Mouse (Mus musculus): ENCODE data around the gene Eif6. TPM values are rescaled to one million over a fixed set of nuclear protein-coding genes. Genes with fewer than 3 reads are reported as not detected.

Gene Eif6
- polyA plus RNA-seq, 1 experiment from 2014 or later, result 173 TPM

- Histone ChIP-seq H3K27ac (ENCODE audit: low read length) (no peak overlapping the region), H3K4me3 (ENCODE audit: low read depth, low read length) (no peak overlapping the region), H3K9me3 (ENCODE audit: control insufficient read depth, low read depth, low read length) (no peaks in the 10 kb centered on the region), H3K27me3 (ENCODE audit: control insufficient read depth, insufficient read depth, low read length) (no peaks in the 10 kb centered on the region), H3K36me3 (ENCODE audit: control insufficient read depth, insufficient read depth, low read length) (no peaks in the 10 kb centered on the region), H3K4me1 (ENCODE audit: control insufficient read depth, insufficient read depth, low read length) (no peaks in the 10 kb centered on the region), H3K9ac (replicated peaks; ENCODE audit: low read depth, low read length) (no peak overlapping the region), H3K4me2 (replicated peaks; ENCODE audit: low read depth, low read length) (no peak overlapping the region)
- no peak for ATAC-seq (ENCODE audit: insufficient number of reproducible peaks, insufficient read depth, low FRiP score, low read depth)
- 32% methylated on average over 12 of the region's 12 CpGs for WGBS
Observed at GRCm38 (mm10) chr2:155792899-155793298, 33.8 kb downstream of the Eif6 start.

DNA sequence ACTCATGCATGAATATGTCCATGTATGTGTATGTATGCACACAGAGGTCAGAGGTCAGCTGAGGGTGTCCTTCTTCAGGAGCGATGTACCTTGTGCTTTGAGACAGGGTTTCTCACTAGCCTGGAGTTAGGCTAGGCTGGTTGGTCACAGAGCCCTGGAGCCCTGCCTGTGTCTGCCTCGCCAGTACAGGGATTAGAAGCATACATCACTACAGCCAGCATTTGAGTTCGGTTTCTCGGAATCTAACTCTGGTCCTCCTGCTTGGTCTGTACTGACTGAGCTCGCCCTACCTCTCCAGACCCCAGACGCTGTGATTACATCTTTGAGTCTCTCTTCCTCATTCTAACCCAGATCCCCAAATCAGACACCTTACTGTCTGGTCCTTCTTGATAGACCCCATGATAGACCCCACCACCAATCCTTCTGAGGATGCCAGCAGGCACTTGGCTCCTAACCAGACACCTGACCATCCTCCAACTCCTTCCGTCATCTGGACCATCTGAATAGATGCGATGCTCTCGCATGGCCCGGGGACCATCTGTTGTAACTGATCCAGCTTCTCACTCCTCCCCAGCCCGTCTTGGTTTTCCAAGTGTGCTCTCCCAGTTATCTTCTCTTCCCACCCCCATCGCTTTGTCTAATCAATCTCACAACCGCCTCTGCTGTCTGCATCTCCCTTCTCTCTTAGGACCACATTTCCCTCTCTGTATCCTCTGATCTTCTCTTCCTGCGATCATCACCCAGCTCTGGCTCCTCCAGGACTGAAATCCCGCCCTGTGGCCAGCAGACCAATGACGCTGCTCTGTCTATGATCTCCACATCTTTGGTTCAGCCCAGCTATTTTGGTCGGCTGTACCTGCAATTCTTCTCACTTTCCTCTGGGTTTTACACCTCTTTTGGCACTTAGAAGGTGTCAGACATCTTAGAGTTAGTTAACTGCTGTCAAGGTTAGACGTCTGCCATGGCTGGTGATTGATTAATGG lies 38.5 kb downstream of the Eif6 start:
- 60% methylated on average over 18 of the region's 18 CpGs for WGBS
- Histone ChIP-seq H3K4me2 (replicated peaks; ENCODE audit: low read depth, low read length) (no peak overlapping the region), H3K4me3 (ENCODE audit: low read depth, low read length) (no peak overlapping the region), H3K27ac (ENCODE audit: low read length) (no peak overlapping the region), H3K9me3 (ENCODE audit: control insufficient read depth, low read depth, low read length) (no peaks in the 10 kb centered on the region), H3K9ac (replicated peaks; ENCODE audit: low read depth, low read length) (no peak overlapping the region), H3K27me3 (ENCODE audit: control insufficient read depth, insufficient read depth, low read length) (no peaks in the 10 kb centered on the region), H3K4me1 (ENCODE audit: control insufficient read depth, insufficient read depth, low read length) (no peaks in the 10 kb centered on the region), H3K36me3 (ENCODE audit: control insufficient read depth, insufficient read depth, low read length) (no peaks in the 10 kb centered on the region)
- no peak for ATAC-seq (ENCODE audit: insufficient number of reproducible peaks, insufficient read depth, low FRiP score, low read depth)

DNA sequence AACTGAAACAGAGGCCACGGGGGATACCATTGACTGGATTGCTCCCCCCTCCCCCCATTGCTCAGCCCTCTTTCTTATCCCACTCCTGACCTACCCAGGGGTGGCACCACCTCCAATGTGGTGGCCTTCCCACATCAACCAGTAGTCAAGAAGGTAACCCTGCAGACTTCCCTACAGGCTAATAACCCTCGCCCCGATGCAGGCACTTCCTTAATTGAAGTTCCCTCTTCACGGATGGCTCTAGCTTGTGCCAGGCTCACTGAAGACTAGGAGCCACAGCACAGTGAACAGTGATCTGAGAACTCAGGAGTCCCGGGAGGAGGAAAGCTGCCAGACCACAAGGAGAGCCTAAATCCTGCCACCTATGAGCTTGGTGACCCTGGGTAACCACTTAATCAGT lies 39.8 kb downstream of the Eif6 start:
- Histone ChIP-seq H3K9ac (replicated peaks; ENCODE audit: low read depth, low read length) (no peak overlapping the region), H3K9me3 (ENCODE audit: control insufficient read depth, low read depth, low read length) (no peaks in the 10 kb centered on the region), H3K4me3 (ENCODE audit: low read depth, low read length) (no peak overlapping the region), H3K27ac (ENCODE audit: low read length) (no peak overlapping the region), H3K4me1 (ENCODE audit: control insufficient read depth, insufficient read depth, low read length) (no peaks in the 10 kb centered on the region), H3K27me3 (ENCODE audit: control insufficient read depth, insufficient read depth, low read length) (no peaks in the 10 kb centered on the region), H3K4me2 (replicated peaks; ENCODE audit: low read depth, low read length) (no peak overlapping the region), H3K36me3 (ENCODE audit: control insufficient read depth, insufficient read depth, low read length) (no peaks in the 10 kb centered on the region)
- WGBS, result 75% methylated on average over 5 of the region's 5 CpGs
- ATAC-seq (ENCODE audit: insufficient number of reproducible peaks, insufficient read depth, low FRiP score, low read depth), result no peak

- no peak for ATAC-seq (ENCODE audit: insufficient number of reproducible peaks, insufficient read depth, low FRiP score, low read depth)
- no peak overlapping the region for H3K9ac ChIP-seq (replicated peaks; ENCODE audit: low read depth, low read length)
- 80% methylated on average over 6 of the region's 6 CpGs for WGBS
- no peak overlapping the region for H3K4me2 ChIP-seq (replicated peaks; ENCODE audit: low read depth, low read length)
- no peak overlapping the region for H3K27ac ChIP-seq (ENCODE audit: low read length)
- H3K4me1 ChIP-seq (ENCODE audit: control insufficient read depth, insufficient read depth, low read length), result no peaks in the 10 kb centered on the region
- H3K27me3 ChIP-seq (ENCODE audit: control insufficient read depth, insufficient read depth, low read length), result no peaks in the 10 kb centered on the region
- H3K36me3 ChIP-seq (ENCODE audit: control insufficient read depth, insufficient read depth, low read length), result no peaks in the 10 kb centered on the region
- no peaks in the 10 kb centered on the region for H3K9me3 ChIP-seq (ENCODE audit: control insufficient read depth, low read depth, low read length)
- H3K4me3 ChIP-seq (ENCODE audit: low read depth, low read length), result no peak overlapping the region
Observed at GRCm38 (mm10) chr2:155784534-155784933, 42.2 kb downstream of the Eif6 start.

GRCm38 (mm10) chr2:155779506-155779905 lies 47.2 kb downstream of the Eif6 start:
- no peak for ATAC-seq (ENCODE audit: insufficient number of reproducible peaks, insufficient read depth, low FRiP score, low read depth)
- no peak overlapping the region for H3K9ac ChIP-seq (replicated peaks; ENCODE audit: low read depth, low read length)
- no peak overlapping the region for H3K27ac ChIP-seq (ENCODE audit: low read length)
- H3K4me1 ChIP-seq (ENCODE audit: control insufficient read depth, insufficient read depth, low read length), result 0 out of 2 replicates have a peak, but pooled peaks cover 7% of the 10 kb centered on the region
- H3K4me2 ChIP-seq (replicated peaks; ENCODE audit: low read depth, low read length), result no peak overlapping the region
- H3K36me3 ChIP-seq (ENCODE audit: control insufficient read depth, insufficient read depth, low read length), result no peaks in the 10 kb centered on the region
- WGBS, result 87% methylated on average over 3 of the region's 3 CpGs
- peaks cover 12% of the 10 kb centered on the region; the same call in 1 of the 2 replicates for H3K27me3 ChIP-seq (ENCODE audit: control insufficient read depth, insufficient read depth, low read length)
- no peak overlapping the region for H3K4me3 ChIP-seq (ENCODE audit: low read depth, low read length)
- H3K9me3 ChIP-seq (ENCODE audit: control insufficient read depth, low read depth, low read length), result no peaks in the 10 kb centered on the region

GRCm38 (mm10) chr2:155779066-155779465 lies 47.7 kb downstream of the Eif6 start:
- WGBS, result 36% methylated on average over 7 of the region's 7 CpGs

DNA sequence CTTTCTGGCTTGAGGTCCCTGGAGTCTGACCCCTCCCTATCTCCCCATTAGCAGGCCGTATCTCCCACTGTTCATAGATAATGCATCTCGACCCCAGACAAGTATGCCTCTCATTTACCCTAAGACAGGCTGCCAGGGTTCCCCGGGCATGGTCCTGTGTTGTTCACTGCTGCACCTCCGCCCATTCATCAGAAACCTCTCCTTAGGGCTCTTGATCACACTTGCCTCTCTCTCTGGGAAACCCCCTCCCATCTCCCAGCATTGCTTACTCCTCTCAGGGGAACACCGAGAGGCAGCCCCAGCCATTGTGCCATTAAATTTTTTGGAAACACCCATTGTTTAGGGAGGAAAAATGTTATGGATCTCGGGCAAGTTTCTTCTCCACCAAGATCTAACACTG lies 48.7 kb downstream of the Eif6 start:
- Histone ChIP-seq H3K4me2 (replicated peaks; ENCODE audit: low read depth, low read length) (no peak overlapping the region), H3K27ac (ENCODE audit: low read length) (no peak overlapping the region), H3K9ac (replicated peaks; ENCODE audit: low read depth, low read length) (no peak overlapping the region), H3K27me3 (ENCODE audit: control insufficient read depth, insufficient read depth, low read length) (peaks cover 16% of the 10 kb centered on the region; the same call in 1 of the 2 replicates), H3K4me1 (ENCODE audit: control insufficient read depth, insufficient read depth, low read length) (0 out of 2 replicates have a peak, but pooled peaks cover 7% of the 10 kb centered on the region), H3K9me3 (ENCODE audit: control insufficient read depth, low read depth, low read length) (no peaks in the 10 kb centered on the region), H3K36me3 (ENCODE audit: control insufficient read depth, insufficient read depth, low read length) (no peaks in the 10 kb centered on the region), H3K4me3 (ENCODE audit: low read depth, low read length) (no peak overlapping the region)
- 68% methylated on average over 6 of the region's 6 CpGs for WGBS
- no peak for ATAC-seq (ENCODE audit: insufficient number of reproducible peaks, insufficient read depth, low FRiP score, low read depth)

More at GRCm38 (mm10) chr2:155779066-155779465, 47.7 kb downstream of the Eif6 start:
- Histone ChIP-seq H3K27me3 (ENCODE audit: control insufficient read depth, insufficient read depth, low read length) (peaks cover 14% of the 10 kb centered on the region; the same call in 1 of the 2 replicates), H3K36me3 (ENCODE audit: control insufficient read depth, insufficient read depth, low read length) (no peaks in the 10 kb centered on the region), H3K27ac (ENCODE audit: low read length) (no peak overlapping the region), H3K4me3 (ENCODE audit: low read depth, low read length) (no peak overlapping the region), H3K9me3 (ENCODE audit: control insufficient read depth, low read depth, low read length) (no peaks in the 10 kb centered on the region), H3K4me1 (ENCODE audit: control insufficient read depth, insufficient read depth, low read length) (0 out of 2 replicates have a peak, but pooled peaks cover 7% of the 10 kb centered on the region), H3K9ac (replicated peaks; ENCODE audit: low read depth, low read length) (no peak overlapping the region), H3K4me2 (replicated peaks; ENCODE audit: low read depth, low read length) (no peak overlapping the region)
- ATAC-seq (ENCODE audit: insufficient number of reproducible peaks, insufficient read depth, low FRiP score, low read depth), result no peak

- peaks cover 16% of the 10 kb centered on the region; the same call in 1 of the 2 replicates for H3K27me3 ChIP-seq (ENCODE audit: control insufficient read depth, insufficient read depth, low read length)
- 76% methylated on average over 4 of the region's 4 CpGs for WGBS
Observed at GRCm38 (mm10) chr2:155777688-155777985, 49.1 kb downstream of the Eif6 start.

More at GRCm38 (mm10) chr2:155777688-155777985, 49.1 kb downstream of the Eif6 start:
- Histone ChIP-seq H3K4me2 (replicated peaks; ENCODE audit: low read depth, low read length) (no peak overlapping the region), H3K27ac (ENCODE audit: low read length) (no peak overlapping the region), H3K9me3 (ENCODE audit: control insufficient read depth, low read depth, low read length) (no peaks in the 10 kb centered on the region), H3K36me3 (ENCODE audit: control insufficient read depth, insufficient read depth, low read length) (no peaks in the 10 kb centered on the region), H3K4me1 (ENCODE audit: control insufficient read depth, insufficient read depth, low read length) (0 out of 2 replicates have a peak, but pooled peaks cover 7% of the 10 kb centered on the region), H3K4me3 (ENCODE audit: low read depth, low read length) (no peak overlapping the region), H3K9ac (replicated peaks; ENCODE audit: low read depth, low read length) (no peak overlapping the region)
- ATAC-seq (ENCODE audit: insufficient number of reproducible peaks, insufficient read depth, low FRiP score, low read depth), result no peak
